ENCODE assay signal across 7 mouse cellular contexts in the genomic region with DNA sequence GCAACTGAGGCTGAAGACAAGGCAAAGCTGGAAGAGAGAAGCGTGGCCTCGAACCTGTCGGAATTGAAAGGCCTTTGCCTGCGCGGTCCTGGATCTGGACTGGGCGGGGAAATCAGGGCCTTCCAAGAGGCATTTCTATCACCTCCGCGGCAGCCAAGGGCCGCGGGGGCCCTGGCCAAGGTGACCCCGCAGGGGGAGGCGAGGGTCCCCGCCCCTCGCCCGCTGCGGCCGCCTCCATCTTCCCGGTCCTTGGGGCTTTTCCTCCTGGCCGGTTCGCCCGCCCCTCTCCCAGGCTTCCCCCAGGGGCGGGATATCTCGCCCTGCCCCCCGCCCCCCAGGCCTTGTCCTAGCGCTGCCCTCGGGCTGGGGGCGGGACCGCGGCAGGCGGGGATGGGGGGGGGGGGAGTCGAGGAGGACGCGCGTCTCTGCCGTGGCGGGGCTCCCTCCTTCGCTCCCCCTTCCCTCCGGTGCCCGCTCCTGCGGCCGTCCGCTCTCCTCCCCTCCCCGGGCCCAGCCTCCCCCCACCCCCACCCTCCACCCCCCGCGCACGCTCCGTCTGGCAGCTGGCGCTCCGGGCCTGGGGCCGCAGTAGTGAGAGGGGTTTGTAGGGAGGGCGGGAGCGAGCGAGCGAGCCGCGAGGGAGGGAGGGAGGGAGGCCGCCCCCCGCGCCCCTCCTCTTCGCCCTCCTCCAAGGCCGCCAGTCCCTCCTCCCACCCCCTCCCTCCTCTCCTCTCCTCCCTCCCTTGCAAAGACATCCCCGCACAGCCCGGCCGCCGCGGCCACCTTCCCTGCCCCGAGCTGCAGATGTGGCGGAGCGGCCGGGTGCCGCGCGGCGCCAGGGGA. TPM values are rescaled to one million over a fixed set of nuclear protein-coding genes. Genes with fewer than 3 reads are reported as not detected.
DNase-seq lines count a peak whose midpoint lies in the region; ATAC-seq and TF ChIP-seq lines count a peak whose summit lies in the region.

A gene (plus strand): TSS at position 743 of the 843 bp plus-strand sequence.

- WGBS in embryonic facial prominence, embryonic 15.5 days = 1% methylated on average over 29 of the region's 74 CpGs

- intact Hi-C loops in heart, postnatal 36 days (cut with DNase I) = loop anchor here (2.0 kb wide), 1 partner anchor 13 kb away; no protein-coding TSS in a partner anchor

- no peaks in the 10 kb centered on the region; a peak in 1 of 4 replicates for H3K4me1 ChIP-seq in MEL (ENCODE audit: control insufficient read depth in 1 of 2, insufficient read depth in 2 of 2, low read length in 2 of 2)
- H3K4me1 ChIP-seq in embryonic facial prominence, embryonic 15.5 days = peaks cover 55% of the 10 kb centered on the region

- TF ChIP-seq EP300 in MEL (IDR thresholded peaks at IDR 0.05; ENCODE audit: low read depth in 1 of 2, low read length in 2 of 2) = no peak

- peak within 1 kb of the TSS; percentile 61 for H3K9ac ChIP-seq in MEL (ENCODE audit: control insufficient read depth, low read depth, low read length, poor library complexity, severe bottlenecking)
- H3K9ac ChIP-seq in embryonic facial prominence, embryonic 15.5 days = peak within 1 kb of the TSS; percentile 86

- no peaks in the 10 kb centered on the region for H3K9me3 ChIP-seq in MEL (replicated peaks; ENCODE audit: insufficient read depth, low read length)
- H3K9me3 ChIP-seq in embryonic facial prominence, embryonic 15.5 days (replicated peaks) = no peaks in the 10 kb centered on the region

- no peak for TF ChIP-seq RAD21 in MEL (IDR thresholded peaks at IDR 0.05; ENCODE audit: low read depth, low read length)

- ATAC-seq in embryonic facial prominence, embryonic 15.5 days (ENCODE audit: insufficient number of reproducible peaks, low FRiP score, low TSS enrichment, low read depth) = peak; percentile 91
- ATAC-seq in megakaryocyte, adult 5-6 weeks (ENCODE audit: poor library complexity, severe bottlenecking) = peak; percentile 38

- H3K79me2 ChIP-seq in MEL (ENCODE audit: control insufficient read depth, insufficient read depth, low read length, poor library complexity) = no peaks in the 10 kb centered on the region

- peak; percentile 49 for DNase-seq in MEL (ENCODE audit: low read depth, low spot score)
- DNase-seq in adrenal gland, postnatal 14 days = peak; percentile 82
- peak; percentile 64 to 79 for DNase-seq in heart, postnatal 36 days
- no peak for DNase-seq in left cerebral cortex, adult 8-10 months (ENCODE audit: low spot score in 2 of 2)
- peak; percentile 44 for DNase-seq in splenic B cell, adult 2 months (ENCODE audit: low read depth, low spot score)

- no peak for TF ChIP-seq POLR2A in MEL (IDR thresholded peaks at IDR 0.05; ENCODE audit: control insufficient read depth in 1 of 2, insufficient read depth in 1 of 2, low read depth in 1 of 2, low read length in 2 of 2, poor library complexity in 1 of 2)

- H3K27ac ChIP-seq in MEL (ENCODE audit: control insufficient read depth, low read depth, low read length) = no peak within 1 kb of the TSS
- H3K27ac ChIP-seq in embryonic facial prominence, embryonic 15.5 days (replicated peaks) = peak within 1 kb of the TSS; percentile 94

- peak within 1 kb of the TSS; percentile 90 for H3K4me2 ChIP-seq in embryonic facial prominence, embryonic 15.5 days (replicated peaks)

- H3K36me3 ChIP-seq in MEL (ENCODE audit: control insufficient read depth in 1 of 2, insufficient read depth in 2 of 2, low read length in 2 of 2) = no peaks in the 10 kb centered on the region
- H3K36me3 ChIP-seq in embryonic facial prominence, embryonic 15.5 days = peaks cover 4% of the 10 kb centered on the region
- H3K36me3 ChIP-seq in splenic B cell, adult 2 months (ENCODE audit: control insufficient read depth, insufficient read depth, low read length, poor library complexity, severe bottlenecking) = no peaks in the 10 kb centered on the region

- H3K4me3 ChIP-seq in MEL (ENCODE audit: control insufficient read depth in 1 of 2, insufficient read depth in 1 of 2, low read depth in 2 of 2, low read length in 2 of 2) = peak within 1 kb of the TSS; percentile 48 to 51
- peak within 1 kb of the TSS; percentile 82 for H3K4me3 ChIP-seq in embryonic facial prominence, embryonic 15.5 days (replicated peaks)

- H3K27me3 ChIP-seq in MEL (ENCODE audit: control insufficient read depth in 1 of 2, insufficient read depth in 2 of 2, low read length in 2 of 2) = 0 out of 4 replicates have a peak, but pooled peaks cover 0 to 3% of the 10 kb centered on the region in 2 experiments
- no peaks in the 10 kb centered on the region for H3K27me3 ChIP-seq in embryonic facial prominence, embryonic 15.5 days
- no peaks in the 10 kb centered on the region; the same call in none of the 2 replicates for H3K27me3 ChIP-seq in splenic B cell, adult 2 months (ENCODE audit: control insufficient read depth, insufficient read depth, low read length, poor library complexity, severe bottlenecking)

- TF ChIP-seq CTCF in MEL (IDR thresholded peaks at IDR 0.05 in 2 of 3, conservative IDR thresholded peaks at IDR 0.05 in 1 of 3; ENCODE audit: control insufficient read depth in 1 of 3, insufficient read depth in 1 of 3, low read depth in 2 of 3, low read length in 3 of 3, poor library complexity in 1 of 3, severe bottlenecking in 1 of 3) = no peak

TF ChIP-seq in MEL, 35 proteins besides CTCF, POLR2A, EP300 and RAD21:
- TF ChIP-seq MAZ (IDR thresholded peaks at IDR 0.05; ENCODE audit: low read depth, low read length) = peak; percentile 48; the same call in 1 of the 2 replicates
- no peak for TF ChIP-seq GATA1 (IDR thresholded peaks at IDR 0.05; ENCODE audit: low read depth, low read length)

RNA-seq across cellular contexts. Expression of the gene that starts here (rescaled TPM):
- 0.42 and 0.62 TPM in 2 replicates for total RNA-seq in MEL (2012; rRNA removed)
- polyA plus RNA-seq in MEL (2012; ENCODE audit: insufficient read depth in 1 of 2, insufficient read length in 2 of 2, low read depth in 1 of 2, low replicate concordance in 2 of 2, missing spikeins in 1 of 2) = 1 to 10 TPM in 1 of 2 experiments, not detected in 1; 5.0 TPM
- 23.7 and 25.1 TPM in 2 replicates for total RNA-seq in adrenal gland, postnatal 14 days (2021)
- polyA plus RNA-seq in embryonic facial prominence, embryonic 15.5 days (2015; fragmentation: Nextera tagmentation; extraction: Ambion mirVana) = 33.2 and 33.4 TPM in 2 replicates
- total RNA-seq in heart, postnatal 36 days (2021) = 10 to 100 TPM; 16.0 to 16.7 TPM
- 10 to 100 TPM; 11.1 to 20.7 (median 16.6) TPM for total RNA-seq in left cerebral cortex, adult 8-10 months (2022)
- 0.80 TPM in 2 replicates for total RNA-seq in megakaryocyte, adult 5-6 weeks (2015)
- 0.28 and 0.51 TPM in 2 replicates for total RNA-seq in megakaryocyte, adult 5-6 weeks (2017)

Comparison
In these comparisons a context has a peak if more than half of its experiments do, and no peak if none do; other contexts are left out.
1. Peak in ATAC-seq in megakaryocyte, adult 5-6 weeks; RNA of the gene not detected or under 1 TPM.
2. DNase-seq: peak in MEL (single experiment), adrenal gland, postnatal 14 days (single experiment), heart, postnatal 36 days (2 of 2) and splenic B cell, adult 2 months (single experiment); none in left cerebral cortex, adult 8-10 months (0 of 2).